Mouse (Mus musculus): ENCODE results near the gene Guca1a. TPM values are rescaled to one million over a fixed set of nuclear protein-coding genes. Genes with fewer than 3 reads are reported as not detected.

Guca1a gene
- polyA plus RNA-seq, 1 experiment from 2014 or later = 0.83 TPM

DNA sequence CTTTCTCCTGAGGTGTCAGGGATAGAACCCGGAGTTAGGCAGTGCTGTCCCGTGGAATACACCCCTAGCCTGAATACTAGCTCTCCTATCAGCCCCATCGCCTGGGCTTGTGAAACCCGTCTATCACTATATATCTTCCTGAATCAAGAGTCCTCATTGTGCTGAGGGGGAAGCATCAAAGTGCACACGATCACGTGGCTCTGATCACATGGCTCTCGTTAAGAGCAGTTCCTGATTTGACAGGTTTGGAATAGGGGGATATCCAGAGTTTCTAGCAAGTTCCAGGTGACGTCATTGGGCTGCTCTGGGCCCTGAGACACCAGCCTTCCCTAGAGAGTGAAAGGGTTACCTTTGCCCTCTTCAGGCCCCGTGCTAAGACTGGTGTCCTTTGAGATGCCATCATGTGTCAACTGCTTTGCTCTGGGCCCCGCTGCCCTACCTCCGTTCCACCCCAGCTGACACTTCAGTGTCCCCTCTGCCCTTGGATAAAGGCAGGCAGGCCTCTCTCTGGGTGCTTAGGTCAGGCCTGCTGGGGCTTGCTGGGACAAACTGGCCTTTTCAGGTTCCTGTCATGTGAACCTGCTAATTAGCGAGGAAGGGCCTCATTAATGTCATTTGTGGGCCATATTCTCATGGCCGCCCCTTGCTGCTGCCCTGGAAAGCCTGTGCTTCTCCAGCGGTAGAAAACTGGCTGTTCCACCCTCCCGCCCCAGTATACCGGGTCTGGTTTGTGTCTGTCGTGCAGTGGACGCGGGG is 41.1 kb upstream of the Guca1a start:
- Histone ChIP-seq H3K27ac (replicated peaks; ENCODE audit: low read depth, low read length) (no peak overlapping the region), H3K9ac (replicated peaks; ENCODE audit: low read length) (no peak overlapping the region), H3K4me1 (ENCODE audit: control insufficient read depth, insufficient read depth, low read length) (no peaks in the 10 kb centered on the region; the same call in 1 of the 2 replicates), H3K36me3 (replicated peaks; ENCODE audit: control insufficient read depth, insufficient read depth, low read depth, low read length) (no peaks in the 10 kb centered on the region), H3K27me3 (ENCODE audit: control insufficient read depth, insufficient read depth, low read length) (peaks cover 15% of the 10 kb centered on the region), H3K4me3 (ENCODE audit: low read depth, low read length) (no peak overlapping the region), H3K4me2 (ENCODE audit: low read depth, low read length) (no peak overlapping the region), H3K9me3 (replicated peaks; ENCODE audit: control insufficient read depth, low read length) (no peaks in the 10 kb centered on the region)
- 58% methylated on average over 19 of the region's 19 CpGs for WGBS
- DNase-seq (ENCODE audit: low spot score) = no peak
- no peak for ATAC-seq (replicated peaks; ENCODE audit: insufficient number of reproducible peaks, low FRiP score, low TSS enrichment, low read depth)

- 9% methylated on average over 9 of the region's 9 CpGs for WGBS
- Histone ChIP-seq H3K9ac (replicated peaks; ENCODE audit: low read length) (peak overlapping the region; percentile 15; the same call in 1 of the 2 replicates), H3K4me2 (ENCODE audit: low read depth, low read length) (no peak overlapping the region), H3K9me3 (replicated peaks; ENCODE audit: control insufficient read depth, low read length) (no peaks in the 10 kb centered on the region), H3K27ac (replicated peaks; ENCODE audit: low read depth, low read length) (no peak overlapping the region), H3K27me3 (ENCODE audit: control insufficient read depth, insufficient read depth, low read length) (peaks cover 20% of the 10 kb centered on the region), H3K36me3 (replicated peaks; ENCODE audit: control insufficient read depth, insufficient read depth, low read depth, low read length) (no peaks in the 10 kb centered on the region), H3K4me3 (ENCODE audit: low read depth, low read length) (no peak overlapping the region), H3K4me1 (ENCODE audit: control insufficient read depth, insufficient read depth, low read length) (no peaks in the 10 kb centered on the region; the same call in 1 of the 2 replicates)
- DNase-seq (ENCODE audit: low spot score) (no peak), ATAC-seq (replicated peaks; ENCODE audit: insufficient number of reproducible peaks, low FRiP score, low TSS enrichment, low read depth) (no peak)
Observed at GRCm38 (mm10) chr17:47440359-47440890, 40.0 kb upstream of the Guca1a start.

DNA sequence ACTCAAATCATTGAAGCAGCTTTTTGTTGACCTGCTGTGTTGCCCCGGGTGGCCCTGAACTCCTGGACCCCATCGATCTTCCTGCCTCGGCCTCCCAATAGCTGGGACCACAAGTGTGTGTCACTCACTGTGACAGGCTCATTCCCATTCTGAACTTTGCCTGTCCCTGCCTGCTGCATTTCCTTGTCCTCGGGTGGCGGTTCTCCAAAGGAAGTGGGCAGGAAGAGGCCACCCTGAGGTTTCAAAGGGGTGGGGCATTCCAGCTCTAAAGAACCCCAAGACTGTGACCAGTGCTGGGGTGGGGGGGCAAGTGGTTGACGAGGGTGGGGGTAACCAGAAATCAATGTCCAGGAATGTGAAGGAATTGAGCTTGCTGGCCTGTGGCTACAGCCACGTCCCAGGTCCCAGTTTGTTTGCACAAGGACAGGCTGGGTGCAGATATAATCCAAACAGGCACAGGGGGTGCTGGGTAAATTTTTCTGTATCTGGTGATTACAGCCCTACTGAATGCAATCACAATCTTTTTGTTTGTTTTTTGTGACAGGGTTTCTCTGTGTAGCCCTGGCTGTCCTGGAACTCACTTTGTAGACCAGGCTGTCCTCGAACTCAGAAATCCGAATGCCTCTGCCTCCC is 39.1 kb upstream of the Guca1a start:
- ATAC-seq (replicated peaks; ENCODE audit: insufficient number of reproducible peaks, low FRiP score, low TSS enrichment, low read depth) (no peak), DNase-seq (ENCODE audit: low spot score) (no peak)
- Histone ChIP-seq H3K4me3 (ENCODE audit: low read depth, low read length) (no peak overlapping the region), H3K4me1 (ENCODE audit: control insufficient read depth, insufficient read depth, low read length) (no peaks in the 10 kb centered on the region; the same call in 1 of the 2 replicates), H3K9ac (replicated peaks; ENCODE audit: low read length) (no peak overlapping the region), H3K4me2 (ENCODE audit: low read depth, low read length) (no peak overlapping the region), H3K9me3 (replicated peaks; ENCODE audit: control insufficient read depth, low read length) (no peaks in the 10 kb centered on the region), H3K27me3 (ENCODE audit: control insufficient read depth, insufficient read depth, low read length) (peaks cover 20% of the 10 kb centered on the region), H3K36me3 (replicated peaks; ENCODE audit: control insufficient read depth, insufficient read depth, low read depth, low read length) (no peaks in the 10 kb centered on the region), H3K27ac (replicated peaks; ENCODE audit: low read depth, low read length) (no peak overlapping the region)
- WGBS = 44% methylated on average over 9 of the region's 9 CpGs

DNA sequence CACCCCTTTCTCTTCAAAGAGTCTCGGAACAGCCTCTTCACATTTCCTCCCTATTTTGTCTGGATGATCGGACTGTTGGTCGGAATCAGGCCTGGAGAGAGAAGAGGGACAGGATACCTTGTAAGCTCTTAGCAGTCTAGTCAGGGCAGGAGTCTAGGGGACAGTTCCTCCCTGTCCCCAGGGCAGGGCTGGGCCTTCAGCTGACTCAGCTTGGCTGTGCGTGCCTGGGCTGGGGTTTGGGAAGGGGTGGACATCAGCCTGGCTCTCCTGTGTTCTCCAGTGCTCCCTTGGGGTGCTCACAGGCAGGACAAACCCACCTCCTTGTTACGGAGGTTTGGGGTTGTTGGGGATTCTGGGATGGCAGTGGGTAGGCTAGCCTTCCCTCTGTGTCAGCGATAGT is 38.2 kb upstream of the Guca1a start:
- 64% methylated on average over 6 of the region's 6 CpGs for WGBS
- no peak overlapping the region for H3K27ac ChIP-seq (replicated peaks; ENCODE audit: low read depth, low read length)
- no peaks in the 10 kb centered on the region for H3K36me3 ChIP-seq (replicated peaks; ENCODE audit: control insufficient read depth, insufficient read depth, low read depth, low read length)
- ATAC-seq (replicated peaks; ENCODE audit: insufficient number of reproducible peaks, low FRiP score, low TSS enrichment, low read depth) (no peak), DNase-seq (ENCODE audit: low spot score) (no peak)
- H3K4me2 ChIP-seq (ENCODE audit: low read depth, low read length) = no peak overlapping the region
- no peaks in the 10 kb centered on the region; the same call in 1 of the 2 replicates for H3K4me1 ChIP-seq (ENCODE audit: control insufficient read depth, insufficient read depth, low read length)
- H3K9ac ChIP-seq (replicated peaks; ENCODE audit: low read length) = no peak overlapping the region
- no peaks in the 10 kb centered on the region for H3K9me3 ChIP-seq (replicated peaks; ENCODE audit: control insufficient read depth, low read length)
- peaks cover 20% of the 10 kb centered on the region for H3K27me3 ChIP-seq (ENCODE audit: control insufficient read depth, insufficient read depth, low read length)
- no peak overlapping the region for H3K4me3 ChIP-seq (ENCODE audit: low read depth, low read length)

DNA sequence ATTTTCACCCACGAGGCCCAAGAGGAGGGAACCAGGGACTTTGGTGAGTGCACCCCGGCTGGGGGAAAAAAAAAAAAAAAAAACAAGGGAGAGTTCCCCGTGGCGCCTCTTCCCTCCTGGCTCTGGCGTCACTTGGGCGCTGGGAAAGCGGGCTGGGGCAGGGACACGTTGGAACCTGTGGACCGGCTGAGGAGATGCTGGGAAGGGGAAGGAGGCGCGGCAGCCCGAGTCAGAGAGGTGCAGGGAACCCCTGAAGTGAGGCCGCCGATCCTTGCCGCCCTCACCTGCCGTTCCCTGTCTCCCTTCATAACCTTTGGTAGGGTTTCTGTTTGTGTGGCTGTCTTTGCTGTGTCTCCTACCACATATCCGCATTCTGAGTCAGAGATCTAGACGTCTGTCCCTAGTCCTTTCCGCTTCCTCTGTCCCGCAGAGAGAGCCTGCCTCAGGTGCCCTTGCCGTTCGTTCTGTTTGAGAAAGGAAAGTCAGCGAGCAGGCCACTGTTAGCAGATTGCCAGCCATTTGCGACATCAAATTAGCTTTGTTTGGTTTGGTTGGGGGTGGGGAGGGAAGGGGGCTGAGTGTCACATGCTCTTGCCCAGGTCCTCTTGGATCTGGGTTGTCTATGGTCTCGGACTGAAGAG is 36.6 kb upstream of the Guca1a start, which contains the start of gene 1700001C19Rik:
Gene 1700001C19Rik, minus strand, starts transcription at position 470 of the 641 bp plus-strand sequence.
- H3K27me3 ChIP-seq (ENCODE audit: control insufficient read depth, insufficient read depth, low read length) = peaks cover 20% of the 10 kb centered on the region
- WGBS = 1% methylated on average over 25 of the region's 25 CpGs
- ATAC-seq (replicated peaks; ENCODE audit: insufficient number of reproducible peaks, low FRiP score, low TSS enrichment, low read depth) = no peak
- H3K27ac ChIP-seq (replicated peaks; ENCODE audit: low read depth, low read length) = no peak within 1 kb of the TSS
- H3K9ac ChIP-seq (replicated peaks; ENCODE audit: low read length) = peak within 1 kb of the TSS; percentile 44; the same call in 1 of the 2 replicates
- no peaks in the 10 kb centered on the region; the same call in 1 of the 2 replicates for H3K4me1 ChIP-seq (ENCODE audit: control insufficient read depth, insufficient read depth, low read length)
- no peak for DNase-seq (ENCODE audit: low spot score)
- H3K9me3 ChIP-seq (replicated peaks; ENCODE audit: control insufficient read depth, low read length) = no peaks in the 10 kb centered on the region
- peak within 1 kb of the TSS; percentile 36 for H3K4me3 ChIP-seq (ENCODE audit: low read depth, low read length)
- H3K36me3 ChIP-seq (replicated peaks; ENCODE audit: control insufficient read depth, insufficient read depth, low read depth, low read length) = no peaks in the 10 kb centered on the region
- H3K4me2 ChIP-seq (ENCODE audit: low read depth, low read length) = peak within 1 kb of the TSS; percentile 79

- peak within 1 kb of the TSS; percentile 36 for H3K4me3 ChIP-seq (ENCODE audit: low read depth, low read length)
- no peaks in the 10 kb centered on the region; the same call in 1 of the 2 replicates for H3K4me1 ChIP-seq (ENCODE audit: control insufficient read depth, insufficient read depth, low read length)
- peak within 1 kb of the TSS; percentile 44; the same call in 1 of the 2 replicates for H3K9ac ChIP-seq (replicated peaks; ENCODE audit: low read length)
- H3K27me3 ChIP-seq (ENCODE audit: control insufficient read depth, insufficient read depth, low read length) = peaks cover 20% of the 10 kb centered on the region
- under 1% methylated on average over 45 of the region's 45 CpGs for WGBS
- H3K36me3 ChIP-seq (replicated peaks; ENCODE audit: control insufficient read depth, insufficient read depth, low read depth, low read length) = no peaks in the 10 kb centered on the region
- peak; percentile 52 for DNase-seq (ENCODE audit: low spot score)
- ATAC-seq (replicated peaks; ENCODE audit: insufficient number of reproducible peaks, low FRiP score, low TSS enrichment, low read depth) = no peak
- no peak within 1 kb of the TSS for H3K27ac ChIP-seq (replicated peaks; ENCODE audit: low read depth, low read length)
- H3K9me3 ChIP-seq (replicated peaks; ENCODE audit: control insufficient read depth, low read length) = no peaks in the 10 kb centered on the region
- peak within 1 kb of the TSS; percentile 79 for H3K4me2 ChIP-seq (ENCODE audit: low read depth, low read length)
Observed at GRCm38 (mm10) chr17:47436156-47436906, 35.9 kb upstream of the Guca1a start, which contains the start of gene AI661453. TSS of gene AI661453 (plus strand) at chr17:47436615.

DNA sequence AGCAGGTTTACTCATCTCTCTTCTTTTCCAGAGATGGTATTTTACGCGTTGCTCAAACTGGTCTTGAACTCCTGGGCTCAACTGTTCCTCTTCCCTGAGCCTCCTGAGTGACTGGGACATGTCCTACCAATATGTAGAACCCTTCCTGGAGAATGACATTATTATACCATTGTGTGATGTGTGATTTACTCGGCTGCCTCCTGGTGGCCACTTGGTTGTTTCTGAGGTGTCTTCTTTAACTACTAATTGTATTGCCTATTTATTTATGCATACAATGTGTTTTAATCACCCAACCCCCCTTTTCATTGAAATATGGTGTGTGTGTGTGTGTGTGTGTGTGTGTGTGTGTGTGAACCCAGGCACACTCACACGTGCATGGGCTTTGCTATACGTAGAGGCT is 30.4 kb upstream of the Guca1a start:
- no peak for ATAC-seq (replicated peaks; ENCODE audit: insufficient number of reproducible peaks, low FRiP score, low TSS enrichment, low read depth)
- no peak overlapping the region for H3K27ac ChIP-seq (replicated peaks; ENCODE audit: low read depth, low read length)

More for the DNA sequence above, 30.4 kb upstream of the Guca1a start:
- H3K9me3 ChIP-seq (replicated peaks; ENCODE audit: control insufficient read depth, low read length) = no peaks in the 10 kb centered on the region
- H3K9ac ChIP-seq (replicated peaks; ENCODE audit: low read length) = no peak overlapping the region
- no peak for DNase-seq (ENCODE audit: low spot score)
- no peaks in the 10 kb centered on the region for H3K4me1 ChIP-seq (ENCODE audit: control insufficient read depth, insufficient read depth, low read length)
- H3K27me3 ChIP-seq (ENCODE audit: control insufficient read depth, insufficient read depth, low read length) = no peaks in the 10 kb centered on the region
- no peaks in the 10 kb centered on the region for H3K36me3 ChIP-seq (replicated peaks; ENCODE audit: control insufficient read depth, insufficient read depth, low read depth, low read length)
- H3K4me2 ChIP-seq (ENCODE audit: low read depth, low read length) = no peak overlapping the region
- H3K4me3 ChIP-seq (ENCODE audit: low read depth, low read length) = no peak overlapping the region
- 69% methylated on average over 5 of the region's 5 CpGs for WGBS
